Mouse (Mus musculus): ENCODE results near the gene Slpi. TPM values are rescaled to one million over a fixed set of nuclear protein-coding genes. Genes with fewer than 3 reads are reported as not detected.

Gene Slpi
- polyA plus RNA-seq, 1 experiment from 2014 or later = 12.1 TPM

GRCm38 (mm10) chr2:164418308-164418875 is 29.5 kb upstream of the Slpi start:
- H3K27ac ChIP-seq = no peak overlapping the region
- WGBS (ENCODE audit: insufficient replicate concordance) = 24% methylated on average over 3 of the region's 3 CpGs
- no peak for ATAC-seq

GRCm38 (mm10) chr2:164417198-164417597 is 28.3 kb upstream of the Slpi start:
- Histone ChIP-seq H3K4me1 (no peaks in the 10 kb centered on the region), H3K27ac (no peak overlapping the region), H3K27me3 (replicated peaks) (peaks cover 32% of the 10 kb centered on the region), H3K9ac (no peak overlapping the region), H3K9me3 (replicated peaks) (no peaks in the 10 kb centered on the region), H3K4me3 (no peak overlapping the region), H3K4me2 (no peak overlapping the region), H3K36me3 (no peaks in the 10 kb centered on the region)
- WGBS (ENCODE audit: insufficient replicate concordance) = 2% methylated on average over 2 of the region's 2 CpGs
- no peak for ATAC-seq

More at GRCm38 (mm10) chr2:164418308-164418875, 29.5 kb upstream of the Slpi start:
- no peak overlapping the region for H3K9ac ChIP-seq
- no peaks in the 10 kb centered on the region for H3K36me3 ChIP-seq
- H3K4me1 ChIP-seq = no peaks in the 10 kb centered on the region
- H3K9me3 ChIP-seq (replicated peaks) = no peaks in the 10 kb centered on the region
- H3K27me3 ChIP-seq (replicated peaks) = peaks cover 24% of the 10 kb centered on the region
- H3K4me3 ChIP-seq = no peak overlapping the region
- H3K4me2 ChIP-seq = no peak overlapping the region

- Histone ChIP-seq H3K9ac (no peak overlapping the region), H3K9me3 (replicated peaks) (no peaks in the 10 kb centered on the region), H3K27ac (no peak overlapping the region), H3K4me2 (peak overlapping the region; percentile 38), H3K36me3 (no peaks in the 10 kb centered on the region), H3K4me1 (no peaks in the 10 kb centered on the region), H3K27me3 (replicated peaks) (peaks cover 47% of the 10 kb centered on the region), H3K4me3 (no peak overlapping the region)
- WGBS (ENCODE audit: insufficient replicate concordance) = 48% methylated on average over 10 of the region's 10 CpGs
- no peak for ATAC-seq
These were observed 25.7 kb upstream of the Slpi start for GRCm38 (mm10) chr2:164414581-164414980.

GRCm38 (mm10) chr2:164414167-164414566 is 25.3 kb upstream of the Slpi start:
- H3K27me3 ChIP-seq (replicated peaks) = peaks cover 51% of the 10 kb centered on the region
- no peak for ATAC-seq
- H3K9me3 ChIP-seq (replicated peaks) = no peaks in the 10 kb centered on the region
- H3K9ac ChIP-seq = no peak overlapping the region
- H3K36me3 ChIP-seq = no peaks in the 10 kb centered on the region
- no peak overlapping the region for H3K4me3 ChIP-seq
- 23% methylated on average over 28 of the region's 28 CpGs for WGBS (ENCODE audit: insufficient replicate concordance)
- no peaks in the 10 kb centered on the region for H3K4me1 ChIP-seq
- no peak overlapping the region for H3K27ac ChIP-seq
- peak overlapping the region; percentile 38 for H3K4me2 ChIP-seq

- H3K4me2 ChIP-seq = 0 out of 2 replicates have a peak overlapping the region, but pooled peaks have one; percentile 17
- no peaks in the 10 kb centered on the region for H3K9me3 ChIP-seq (replicated peaks)
- no peaks in the 10 kb centered on the region for H3K36me3 ChIP-seq
- H3K27ac ChIP-seq = no peak overlapping the region
- peaks cover 87% of the 10 kb centered on the region for H3K27me3 ChIP-seq (replicated peaks)
- no peak overlapping the region for H3K4me3 ChIP-seq
- no peak for ATAC-seq
- no peak overlapping the region for H3K9ac ChIP-seq
- WGBS (ENCODE audit: insufficient replicate concordance) = under 1% methylated on average over 22 of the region's 22 CpGs
- H3K4me1 ChIP-seq = no peaks in the 10 kb centered on the region
These were observed 18.8 kb upstream of the Slpi start for GRCm38 (mm10) chr2:164407708-164408107.

GRCm38 (mm10) chr2:164405519-164405918 is 16.6 kb upstream of the Slpi start:
- Histone ChIP-seq H3K27me3 (replicated peaks) (peaks cover 99% of the 10 kb centered on the region), H3K27ac (no peak overlapping the region), H3K9ac (no peak overlapping the region), H3K9me3 (replicated peaks) (no peaks in the 10 kb centered on the region), H3K4me1 (no peaks in the 10 kb centered on the region), H3K36me3 (no peaks in the 10 kb centered on the region), H3K4me2 (no peak overlapping the region), H3K4me3 (no peak overlapping the region)
- no peak for ATAC-seq
- 36% methylated on average over 5 of the region's 5 CpGs for WGBS (ENCODE audit: insufficient replicate concordance)

- H3K4me3 ChIP-seq = peak within 1 kb of the TSS; percentile 21; the same call in 1 of the 2 replicates
- no peak for ATAC-seq
- H3K27ac ChIP-seq = no peak within 1 kb of the TSS
- no peak within 1 kb of the TSS for H3K9ac ChIP-seq
- H3K4me2 ChIP-seq = peak within 1 kb of the TSS; percentile 44
- no peaks in the 10 kb centered on the region for H3K4me1 ChIP-seq
- peaks cover 99% of the 10 kb centered on the region for H3K27me3 ChIP-seq (replicated peaks)
- no peaks in the 10 kb centered on the region for H3K9me3 ChIP-seq (replicated peaks)
- 7% methylated on average over 9 of the region's 9 CpGs for WGBS (ENCODE audit: insufficient replicate concordance)
- no peaks in the 10 kb centered on the region for H3K36me3 ChIP-seq
These were observed 16.2 kb upstream of the Slpi start, which contains the start of gene Matn4 for GRCm38 (mm10) chr2:164405060-164405459. Gene Matn4 (minus strand): TSS chr2:164405160.

GRCm38 (mm10) chr2:164404082-164404990 is 15.4 kb upstream of the Slpi start:
- Histone ChIP-seq H3K4me3 (peak overlapping the region; percentile 21; the same call in 1 of the 2 replicates), H3K4me2 (peak overlapping the region; percentile 44), H3K9ac (no peak overlapping the region), H3K9me3 (replicated peaks) (no peaks in the 10 kb centered on the region), H3K36me3 (no peaks in the 10 kb centered on the region), H3K27me3 (replicated peaks) (peaks cover 99% of the 10 kb centered on the region), H3K27ac (no peak overlapping the region), H3K4me1 (no peaks in the 10 kb centered on the region)
- WGBS (ENCODE audit: insufficient replicate concordance) = 2% methylated on average over 49 of the region's 49 CpGs
- no peak for ATAC-seq

- no peak for ATAC-seq
These were observed 14.6 kb upstream of the Slpi start for GRCm38 (mm10) chr2:164403396-164404081.

GRCm38 (mm10) chr2:164402906-164403305 is 14.0 kb upstream of the Slpi start, which contains the start of gene Rbpjl:
Gene Rbpjl (plus strand): TSS chr2:164403141.
- H3K27ac ChIP-seq = no peak within 1 kb of the TSS
- H3K4me1 ChIP-seq = no peaks in the 10 kb centered on the region
- H3K9me3 ChIP-seq (replicated peaks) = peaks cover 3% of the 10 kb centered on the region
- peaks cover 91% of the 10 kb centered on the region for H3K27me3 ChIP-seq (replicated peaks)
- 0 out of 2 replicates have a peak, but pooled peaks have one; percentile 35 for ATAC-seq
- H3K36me3 ChIP-seq = no peaks in the 10 kb centered on the region
- no peak within 1 kb of the TSS for H3K9ac ChIP-seq
- no peak within 1 kb of the TSS for H3K4me2 ChIP-seq
- WGBS (ENCODE audit: insufficient replicate concordance) = 8% methylated on average over 17 of the region's 17 CpGs
- no peak within 1 kb of the TSS for H3K4me3 ChIP-seq

More at GRCm38 (mm10) chr2:164403396-164404081, 14.6 kb upstream of the Slpi start:
- Histone ChIP-seq H3K4me1 (no peaks in the 10 kb centered on the region), H3K27me3 (replicated peaks) (peaks cover 98% of the 10 kb centered on the region), H3K9me3 (replicated peaks) (no peaks in the 10 kb centered on the region), H3K27ac (no peak overlapping the region), H3K36me3 (no peaks in the 10 kb centered on the region), H3K4me3 (no peak overlapping the region), H3K9ac (no peak overlapping the region), H3K4me2 (no peak overlapping the region)
- WGBS (ENCODE audit: insufficient replicate concordance) = 10% methylated on average over 14 of the region's 14 CpGs

- Histone ChIP-seq H3K4me2 (no peak overlapping the region), H3K4me1 (no peaks in the 10 kb centered on the region), H3K4me3 (no peak overlapping the region), H3K9me3 (replicated peaks) (peaks cover 11% of the 10 kb centered on the region), H3K9ac (no peak overlapping the region), H3K36me3 (no peaks in the 10 kb centered on the region), H3K27me3 (replicated peaks) (peaks cover 48% of the 10 kb centered on the region), H3K27ac (no peak overlapping the region)
- ATAC-seq = no peak
- 58% methylated on average over 12 of the region's 12 CpGs for WGBS (ENCODE audit: insufficient replicate concordance)
These were observed 8.0 kb upstream of the Slpi start for GRCm38 (mm10) chr2:164396911-164397310.

Data from liver, embryonic 12.5 days (tissue).